Mouse (Mus musculus): ENCODE measurements around the gene Arl4d. TPM values are rescaled to one million over a fixed set of nuclear protein-coding genes. Genes with fewer than 3 reads are reported as not detected.

Gene Arl4d
- polyA plus RNA-seq, 1 experiment from 2014 or later, result 8.1 TPM

DNA sequence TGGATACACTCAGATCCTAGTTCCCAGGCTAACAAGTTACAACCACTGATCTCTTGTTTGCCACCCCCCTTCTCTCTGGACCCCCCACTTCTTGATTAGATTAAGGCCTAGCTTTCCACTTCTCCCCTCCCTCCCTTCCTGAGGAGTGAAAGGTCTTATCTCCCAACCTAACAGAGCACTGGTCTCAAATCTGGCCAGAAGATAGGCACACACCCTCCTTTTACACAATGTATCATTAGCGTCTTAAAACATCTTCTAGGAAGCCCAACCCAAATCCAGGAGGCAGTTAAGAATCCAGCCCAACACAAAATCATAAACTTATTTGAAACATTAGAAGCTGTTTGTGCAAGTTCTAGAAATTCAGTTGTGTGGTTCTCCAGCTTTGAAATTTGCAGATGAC is 5.0 kb downstream of the Arl4d start:
- peaks cover 33% of the 10 kb centered on the region for H3K4me1 ChIP-seq
- H3K36me3 ChIP-seq, result no peaks in the 10 kb centered on the region
- ATAC-seq (ENCODE audit: low FRiP score), result no peak
- no peak overlapping the region for H3K4me3 ChIP-seq (replicated peaks)
- no peaks in the 10 kb centered on the region for H3K27me3 ChIP-seq (replicated peaks)
- no peak overlapping the region for H3K4me2 ChIP-seq
- no peak overlapping the region for H3K27ac ChIP-seq (replicated peaks)
- no peaks in the 10 kb centered on the region for H3K9me3 ChIP-seq (replicated peaks)
- H3K9ac ChIP-seq (replicated peaks), result no peak overlapping the region
- 98% methylated on average over 1 of the region's 1 CpGs for WGBS

DNA sequence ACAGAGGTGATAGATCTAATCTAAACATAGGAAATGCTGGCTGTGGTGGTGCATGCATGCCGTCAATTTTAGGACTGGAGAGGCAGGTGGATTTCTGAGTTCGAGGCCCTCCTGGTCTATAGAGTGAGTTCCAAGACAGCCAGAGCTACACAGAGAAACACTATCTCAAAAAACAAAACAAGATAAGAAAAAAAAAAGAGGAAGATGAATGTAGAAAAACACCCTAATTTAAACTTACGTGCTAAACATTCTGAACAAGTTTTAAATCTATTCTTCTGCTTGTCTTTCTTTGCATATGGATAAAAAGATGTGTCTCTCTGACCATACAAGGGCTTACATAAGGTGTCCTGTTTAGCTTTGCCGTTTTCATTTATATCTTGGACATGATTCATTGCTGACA is 5.9 kb downstream of the Arl4d start:
- Histone ChIP-seq H3K27ac (replicated peaks) (no peak overlapping the region), H3K9me3 (replicated peaks) (no peaks in the 10 kb centered on the region), H3K4me3 (replicated peaks) (no peak overlapping the region), H3K9ac (replicated peaks) (no peak overlapping the region), H3K36me3 (no peaks in the 10 kb centered on the region), H3K4me2 (no peak overlapping the region), H3K4me1 (peaks cover 27% of the 10 kb centered on the region), H3K27me3 (replicated peaks) (no peaks in the 10 kb centered on the region)
- no peak for ATAC-seq (ENCODE audit: low FRiP score)
- 92% methylated on average over 4 of the region's 4 CpGs for WGBS

DNA sequence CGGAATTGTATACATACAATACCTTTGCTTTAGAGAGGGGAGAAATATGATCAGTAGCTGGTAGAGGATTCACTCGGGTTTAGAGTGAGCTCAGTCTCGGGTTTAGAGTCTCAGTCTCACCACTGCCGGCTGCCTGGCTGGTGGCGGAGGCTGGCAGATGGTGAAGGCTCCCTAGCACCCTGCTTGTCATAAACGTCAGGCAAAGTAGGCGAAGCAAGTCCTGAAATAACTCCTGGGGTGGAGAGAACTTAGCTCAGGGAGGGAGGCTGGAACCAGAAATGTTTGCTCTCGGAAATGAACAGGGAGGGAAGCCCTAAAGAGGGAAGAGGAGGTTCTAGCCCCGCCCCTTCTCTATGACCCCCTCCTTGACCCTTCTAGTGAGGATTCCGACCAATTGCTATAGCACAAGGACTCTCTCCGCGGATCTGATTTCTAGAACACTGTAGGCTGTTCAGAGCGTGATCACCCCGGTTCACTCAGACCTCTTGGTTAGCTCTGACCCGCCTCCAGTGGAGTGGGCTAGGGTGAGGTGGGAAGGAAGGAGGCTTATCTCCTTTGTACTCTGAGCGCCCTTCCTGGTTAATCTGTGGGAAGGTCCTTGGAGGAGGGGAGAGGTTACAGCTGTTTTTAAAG is 7.8 kb downstream of the Arl4d start:
- Histone ChIP-seq H3K4me3 (replicated peaks) (no peak overlapping the region), H3K27me3 (replicated peaks) (no peaks in the 10 kb centered on the region), H3K27ac (replicated peaks) (no peak overlapping the region), H3K9me3 (replicated peaks) (no peaks in the 10 kb centered on the region), H3K4me1 (peaks cover 8% of the 10 kb centered on the region), H3K4me2 (no peak overlapping the region), H3K9ac (replicated peaks) (no peak overlapping the region), H3K36me3 (no peaks in the 10 kb centered on the region)
- 35% methylated on average over 16 of the region's 16 CpGs for WGBS
- no peak for ATAC-seq (ENCODE audit: low FRiP score)

DNA sequence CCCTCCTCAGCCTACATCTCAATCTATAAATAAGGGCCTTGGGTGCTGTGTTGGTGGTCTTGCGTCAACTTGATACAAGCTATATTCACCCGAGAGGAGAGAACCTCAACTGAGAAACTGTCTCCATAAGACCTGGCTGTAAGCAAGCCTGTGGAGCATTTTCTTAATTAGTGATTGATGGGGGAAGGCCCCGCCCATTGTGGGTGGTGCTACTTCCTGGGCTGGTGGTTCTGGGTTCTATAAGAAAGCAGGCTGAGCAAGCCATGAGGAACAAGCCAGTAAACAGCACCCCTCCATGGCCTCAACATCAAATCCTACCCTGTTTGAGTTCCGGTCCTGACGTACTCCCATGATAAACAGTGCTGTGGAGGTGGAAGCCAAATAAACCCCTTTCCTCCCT is 8.8 kb downstream of the Arl4d start:
- Histone ChIP-seq H3K4me2 (no peak overlapping the region), H3K4me1 (0 out of 2 replicates have a peak, but pooled peaks cover under 1% of the 10 kb centered on the region), H3K27me3 (replicated peaks) (no peaks in the 10 kb centered on the region), H3K4me3 (replicated peaks) (no peak overlapping the region), H3K9me3 (replicated peaks) (no peaks in the 10 kb centered on the region), H3K27ac (replicated peaks) (no peak overlapping the region), H3K9ac (replicated peaks) (no peak overlapping the region), H3K36me3 (no peaks in the 10 kb centered on the region)
- 93% methylated on average over 5 of the region's 5 CpGs for WGBS
- ATAC-seq (ENCODE audit: low FRiP score), result no peak

DNA sequence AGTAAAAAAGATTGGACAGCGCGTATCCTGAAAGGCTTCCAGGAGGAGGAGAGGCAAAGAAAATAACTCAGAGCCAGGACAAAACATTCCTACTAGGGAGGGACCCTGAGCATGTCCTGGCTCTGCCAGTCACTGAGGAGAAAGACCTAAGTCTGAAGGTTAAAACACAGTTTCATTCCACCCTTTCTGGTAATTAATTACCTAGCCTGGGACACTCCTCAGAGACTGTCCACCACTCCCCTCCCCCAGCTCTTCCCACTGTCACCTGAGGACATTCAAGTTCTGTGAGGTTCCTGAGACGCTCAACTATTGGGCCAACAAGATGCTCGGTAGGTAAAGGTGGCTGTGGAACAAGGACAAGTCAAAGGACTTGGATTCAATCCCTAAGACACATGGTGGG is 10.0 kb downstream of the Arl4d start:
- 88% methylated on average over 4 of the region's 4 CpGs for WGBS
- H3K4me2 ChIP-seq, result no peak overlapping the region
- no peaks in the 10 kb centered on the region for H3K4me1 ChIP-seq

GRCm38 (mm10) chr11:101677655-101678054 is 12.3 kb downstream of the Arl4d start:
- H3K9me3 ChIP-seq (replicated peaks), result no peaks in the 10 kb centered on the region
- no peak overlapping the region for H3K9ac ChIP-seq (replicated peaks)
- no peaks in the 10 kb centered on the region for H3K36me3 ChIP-seq
- H3K4me3 ChIP-seq (replicated peaks), result no peak overlapping the region
- H3K27ac ChIP-seq (replicated peaks), result no peak overlapping the region
- ATAC-seq (ENCODE audit: low FRiP score), result no peak
- peaks cover 7% of the 10 kb centered on the region; the same call in 1 of the 2 replicates for H3K4me1 ChIP-seq
- 80% methylated on average over 12 of the region's 12 CpGs for WGBS
- no peaks in the 10 kb centered on the region for H3K27me3 ChIP-seq (replicated peaks)
- H3K4me2 ChIP-seq, result no peak overlapping the region

More for the DNA sequence above, 10.0 kb downstream of the Arl4d start:
- ATAC-seq (ENCODE audit: low FRiP score), result no peak
- no peaks in the 10 kb centered on the region for H3K27me3 ChIP-seq (replicated peaks)
- H3K9me3 ChIP-seq (replicated peaks), result no peaks in the 10 kb centered on the region
- H3K36me3 ChIP-seq, result no peaks in the 10 kb centered on the region
- no peak overlapping the region for H3K9ac ChIP-seq (replicated peaks)
- no peak overlapping the region for H3K27ac ChIP-seq (replicated peaks)
- no peak overlapping the region for H3K4me3 ChIP-seq (replicated peaks)

- H3K27me3 ChIP-seq (replicated peaks), result no peaks in the 10 kb centered on the region
- H3K36me3 ChIP-seq, result no peaks in the 10 kb centered on the region
- H3K27ac ChIP-seq (replicated peaks), result no peak overlapping the region
- WGBS, result 53% methylated on average over 5 of the region's 5 CpGs
- peaks cover 7% of the 10 kb centered on the region; the same call in 1 of the 2 replicates for H3K4me1 ChIP-seq
- H3K4me2 ChIP-seq, result no peak overlapping the region
- no peaks in the 10 kb centered on the region for H3K9me3 ChIP-seq (replicated peaks)
- ATAC-seq (ENCODE audit: low FRiP score), result no peak
- no peak overlapping the region for H3K9ac ChIP-seq (replicated peaks)
- H3K4me3 ChIP-seq (replicated peaks), result no peak overlapping the region
Observed at GRCm38 (mm10) chr11:101678770-101679169, 13.4 kb downstream of the Arl4d start.

GRCm38 (mm10) chr11:101679907-101680306 is 14.6 kb downstream of the Arl4d start:
- WGBS, result 41% methylated on average over 7 of the region's 7 CpGs
- Histone ChIP-seq H3K27me3 (replicated peaks) (no peaks in the 10 kb centered on the region), H3K4me1 (peaks cover 7% of the 10 kb centered on the region; the same call in 1 of the 2 replicates), H3K27ac (replicated peaks) (no peak overlapping the region), H3K9me3 (replicated peaks) (no peaks in the 10 kb centered on the region), H3K4me3 (replicated peaks) (no peak overlapping the region), H3K4me2 (no peak overlapping the region), H3K9ac (replicated peaks) (no peak overlapping the region), H3K36me3 (no peaks in the 10 kb centered on the region)
- no peak for ATAC-seq (ENCODE audit: low FRiP score)

DNA sequence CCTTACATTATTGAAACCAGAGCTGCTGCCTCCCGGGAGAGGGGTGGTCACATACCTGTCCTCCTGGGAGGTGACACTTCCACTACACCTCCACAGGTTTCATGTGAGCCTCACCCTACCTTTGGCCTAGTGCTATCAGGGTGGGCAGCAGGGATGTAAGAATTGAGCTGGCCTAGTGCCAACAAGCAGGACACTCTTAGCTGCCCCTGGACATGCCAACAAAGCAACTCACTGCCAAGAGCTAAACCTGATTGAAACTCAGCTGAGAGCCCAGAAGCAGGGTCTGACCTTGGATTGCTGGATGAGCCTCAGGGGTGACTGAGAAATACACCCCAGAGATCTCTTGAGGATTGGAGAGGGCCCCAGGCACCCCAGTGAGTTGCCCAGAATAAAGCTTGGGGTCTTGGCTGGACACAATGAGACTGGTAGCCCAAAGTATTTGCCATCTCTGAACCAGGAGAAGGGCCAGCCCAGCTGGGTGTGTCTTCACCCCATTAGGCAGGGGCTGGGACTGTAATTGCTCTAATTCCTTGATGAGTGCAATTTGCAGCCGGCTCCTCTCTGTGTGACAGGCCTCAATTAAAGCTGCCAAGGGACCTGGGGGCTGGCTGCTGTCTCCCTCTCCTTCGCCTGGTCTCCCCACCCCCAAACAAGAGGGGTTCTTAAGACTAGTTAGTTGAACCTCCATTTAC is 15.4 kb downstream of the Arl4d start:
- ATAC-seq (ENCODE audit: low FRiP score), result no peak
- Histone ChIP-seq H3K9me3 (replicated peaks) (no peaks in the 10 kb centered on the region), H3K27me3 (replicated peaks) (no peaks in the 10 kb centered on the region), H3K36me3 (no peaks in the 10 kb centered on the region), H3K4me2 (no peak overlapping the region), H3K4me3 (replicated peaks) (no peak overlapping the region), H3K27ac (replicated peaks) (peak overlapping the region; percentile 30; the same call in 1 of the 2 replicates), H3K4me1 (peaks cover 7% of the 10 kb centered on the region; the same call in 1 of the 2 replicates), H3K9ac (replicated peaks) (no peak overlapping the region)
- WGBS, result 22% methylated on average over 3 of the region's 3 CpGs

GRCm38 (mm10) chr11:101681968-101682367 is 16.6 kb downstream of the Arl4d start:
- H3K9me3 ChIP-seq (replicated peaks), result no peaks in the 10 kb centered on the region

DNA sequence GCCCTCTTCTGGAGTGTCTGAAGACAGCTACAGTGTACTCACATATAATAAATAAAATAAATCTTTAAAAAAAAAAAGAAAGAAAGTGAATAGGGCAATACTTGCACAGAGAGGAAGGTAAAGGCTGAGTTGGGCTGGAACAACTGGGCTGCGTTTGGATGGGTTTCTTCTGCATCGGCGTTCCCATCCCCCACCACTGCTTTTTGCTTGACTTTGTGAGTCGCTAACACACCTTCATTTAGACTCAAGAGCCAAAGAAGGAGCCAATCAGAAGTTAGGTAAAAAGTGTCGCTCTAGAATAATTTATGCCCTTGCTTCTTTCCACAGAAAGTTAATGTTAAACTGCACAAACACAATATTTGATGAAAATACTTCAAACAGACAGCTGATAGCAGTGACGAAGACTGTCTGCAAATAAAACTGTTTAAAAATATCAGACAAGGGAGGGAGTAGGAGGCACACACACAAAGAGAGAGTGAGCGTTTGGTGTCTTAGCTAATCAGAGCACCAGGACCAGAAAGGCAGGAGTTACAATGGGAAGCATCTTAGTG is 17.1 kb downstream of the Arl4d start:
- no peak overlapping the region for H3K4me3 ChIP-seq (replicated peaks)
- no peak for ATAC-seq (ENCODE audit: low FRiP score)
- H3K9ac ChIP-seq (replicated peaks), result no peak overlapping the region
- H3K9me3 ChIP-seq (replicated peaks), result no peaks in the 10 kb centered on the region
- H3K4me2 ChIP-seq, result no peak overlapping the region
- WGBS, result 82% methylated on average over 7 of the region's 7 CpGs
- no peaks in the 10 kb centered on the region for H3K27me3 ChIP-seq (replicated peaks)
- no peaks in the 10 kb centered on the region for H3K36me3 ChIP-seq
- H3K4me1 ChIP-seq, result peaks cover 13% of the 10 kb centered on the region
- no peak overlapping the region for H3K27ac ChIP-seq (replicated peaks)

More at GRCm38 (mm10) chr11:101681968-101682367, 16.6 kb downstream of the Arl4d start:
- Histone ChIP-seq H3K36me3 (no peaks in the 10 kb centered on the region), H3K4me2 (no peak overlapping the region), H3K4me3 (replicated peaks) (no peak overlapping the region), H3K9ac (replicated peaks) (no peak overlapping the region), H3K27ac (replicated peaks) (no peak overlapping the region), H3K4me1 (peaks cover 8% of the 10 kb centered on the region; the same call in 1 of the 2 replicates), H3K27me3 (replicated peaks) (no peaks in the 10 kb centered on the region)
- no peak for ATAC-seq (ENCODE audit: low FRiP score)
- 86% methylated on average over 1 of the region's 1 CpGs for WGBS

Measured in neural tube, embryonic 15.5 days (tissue).